Mouse (Mus musculus) liver, embryonic 12.5 days (tissue): ENCODE results near the gene Kcnh4. TPM values are rescaled to one million over a fixed set of nuclear protein-coding genes. Genes with fewer than 3 reads are reported as not detected.

ENCODE experiments used
- ATAC-seq: fragments of 200-750 bp; cut with Nextera tagmentation; 2 replicates; pipeline ENCODE4 v1.8.0; 2017; ENCODE audit warnings: moderate number of reproducible peaks, mild to moderate bottlenecking, moderate library complexity
- H3K27ac ChIP-seq: fragments of 300-500 bp; sonication (generic); 2 replicates; pipeline ENCODE4 v1.5.1; 2016; ENCODE audit warnings: mild to moderate bottlenecking
- H3K27me3 ChIP-seq: fragments of 300-500 bp; sonication (generic); replicated peaks from 2 replicates; pipeline ENCODE4 v1.6.1; 2016; ENCODE audit warnings: mild to moderate bottlenecking, moderate library complexity
- H3K36me3 ChIP-seq: fragments of 300-500 bp; sonication (generic); 2 replicates; pipeline ENCODE4 v1.6.1; 2016; ENCODE audit warnings: mild to moderate bottlenecking, moderate library complexity
- H3K4me1 ChIP-seq: fragments of 300-500 bp; sonication (generic); 2 replicates; pipeline ENCODE4 v1.6.1; 2016
- H3K4me2 ChIP-seq: fragments of 300-500 bp; sonication (generic); 2 replicates; pipeline ENCODE4 v1.6.1; 2016; ENCODE audit warnings: mild to moderate bottlenecking, moderate library complexity
- H3K4me3 ChIP-seq: fragments of 300-500 bp; sonication (generic); 2 replicates; pipeline ENCODE4 v1.5.1; 2016; ENCODE audit warnings: mild to moderate bottlenecking, moderate library complexity
- H3K9ac ChIP-seq: fragments of 300-500 bp; sonication (generic); 2 replicates; pipeline ENCODE4 v1.6.1; 2016; ENCODE audit warnings: mild to moderate bottlenecking, moderate library complexity
- H3K9me3 ChIP-seq: fragments of 300-500 bp; sonication (generic); replicated peaks from 2 replicates; pipeline ENCODE4 v1.6.1; 2016; ENCODE audit warnings: mild to moderate bottlenecking, moderate library complexity
- WGBS: fragments of 180-500 bp; shearing (Covaris S2); methylation state at CpG from one replicate; pipeline ENCODE4 v1.1.7; 2016; ENCODE audit not compliant: insufficient replicate concordance; 5-methylcytosine and 5-hydroxymethylcytosine counted together
- polyA plus RNA-seq: library from polyadenylated mRNA; unstranded; fragments of >200 nt; fragmentation: Nextera tagmentation; extraction: Ambion mirVana; gene quantifications from 2 replicates; pipeline ENCODE4 v1.2.1, GENCODE M21; 2016

The Kcnh4 gene
- polyA plus RNA-seq, 1 experiment from 2014 or later: not detected

- 80% methylated on average over 13 of the region's 13 CpGs for WGBS
These were observed 22.8 kb upstream of the Kcnh4 start for GRCm38 (mm10) chr11:100782568-100782967.

GRCm38 (mm10) chr11:100781763-100782475 lies 22.2 kb upstream of the Kcnh4 start:
- no peak for ATAC-seq
- 80% methylated on average over 15 of the region's 15 CpGs for WGBS
- H3K27ac ChIP-seq: no peak overlapping the region
- no peaks in the 10 kb centered on the region for H3K27me3 ChIP-seq
- no peak overlapping the region for H3K9ac ChIP-seq
- no peak overlapping the region for H3K4me3 ChIP-seq
- no peak overlapping the region for H3K4me2 ChIP-seq
- H3K36me3 ChIP-seq: peaks cover 83% of the 10 kb centered on the region
- H3K4me1 ChIP-seq: no peaks in the 10 kb centered on the region
- H3K9me3 ChIP-seq: no peaks in the 10 kb centered on the region

More at GRCm38 (mm10) chr11:100782568-100782967, 22.8 kb upstream of the Kcnh4 start:
- Histone ChIP-seq H3K27me3 (no peaks in the 10 kb centered on the region), H3K27ac (no peak overlapping the region), H3K9me3 (no peaks in the 10 kb centered on the region), H3K36me3 (peaks cover 88% of the 10 kb centered on the region), H3K4me2 (no peak overlapping the region), H3K9ac (no peak overlapping the region), H3K4me1 (no peaks in the 10 kb centered on the region), H3K4me3 (no peak overlapping the region)
- no peak for ATAC-seq

DNA sequence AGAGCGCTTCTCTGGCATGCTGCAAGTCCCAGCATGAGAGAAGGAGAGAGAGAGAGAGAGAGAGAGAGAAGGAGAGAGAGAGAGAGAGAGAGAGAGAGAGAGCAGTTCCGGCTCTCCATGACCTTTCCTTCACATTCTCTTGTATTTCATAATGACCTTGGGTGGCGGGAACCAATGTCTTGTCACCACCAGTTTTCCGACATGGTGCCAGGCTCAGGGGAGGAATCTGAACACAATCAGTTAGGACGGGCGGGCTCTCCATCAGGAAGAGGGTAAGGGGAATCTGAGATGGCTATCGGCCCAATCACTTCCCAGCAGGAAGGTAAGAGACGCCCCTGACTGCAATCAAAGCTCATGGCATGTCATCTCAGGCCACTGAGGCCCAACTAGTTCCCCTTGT lies 20.5 kb upstream of the Kcnh4 start:
- Histone ChIP-seq H3K27me3 (no peaks in the 10 kb centered on the region), H3K4me3 (no peak overlapping the region), H3K27ac (no peak overlapping the region), H3K9me3 (no peaks in the 10 kb centered on the region), H3K4me2 (no peak overlapping the region), H3K4me1 (no peaks in the 10 kb centered on the region), H3K9ac (no peak overlapping the region), H3K36me3 (peaks cover 66% of the 10 kb centered on the region)
- ATAC-seq: no peak
- WGBS: 77% methylated on average over 8 of the region's 8 CpGs

- Histone ChIP-seq H3K4me1 (no peaks in the 10 kb centered on the region), H3K27ac (no peak overlapping the region), H3K36me3 (peaks cover 46% of the 10 kb centered on the region), H3K9me3 (no peaks in the 10 kb centered on the region), H3K27me3 (no peaks in the 10 kb centered on the region), H3K4me2 (no peak overlapping the region), H3K4me3 (no peak overlapping the region), H3K9ac (no peak overlapping the region)
- no peak for ATAC-seq
- WGBS: 50% methylated on average over 3 of the region's 3 CpGs
These were observed 18.3 kb upstream of the Kcnh4 start for GRCm38 (mm10) chr11:100778069-100778468.

DNA sequence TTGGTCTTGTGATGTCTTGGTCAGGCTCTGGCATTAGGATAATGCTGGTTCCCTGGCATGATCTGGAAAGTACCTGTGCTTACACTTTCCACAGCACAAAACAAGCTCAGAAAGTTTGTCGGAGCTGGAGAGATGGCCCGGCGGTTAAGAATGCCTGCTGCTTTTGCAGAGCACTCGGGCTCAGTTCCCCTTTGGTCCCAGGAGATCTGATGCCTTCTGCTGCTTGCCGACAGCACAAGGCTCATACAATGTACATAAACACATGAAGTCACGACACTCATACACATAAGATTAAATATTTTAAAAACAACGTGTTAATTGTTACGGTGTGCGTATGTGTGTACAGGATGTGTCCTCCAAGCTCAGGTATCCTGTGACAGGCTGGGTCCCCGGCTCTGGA lies 16.2 kb upstream of the Kcnh4 start:
- Histone ChIP-seq H3K36me3 (peaks cover 24% of the 10 kb centered on the region), H3K27ac (no peak overlapping the region), H3K9me3 (no peaks in the 10 kb centered on the region), H3K27me3 (no peaks in the 10 kb centered on the region), H3K9ac (no peak overlapping the region), H3K4me2 (no peak overlapping the region), H3K4me3 (no peak overlapping the region), H3K4me1 (peaks cover 5% of the 10 kb centered on the region; the same call in 1 of the 2 replicates)
- no peak for ATAC-seq
- WGBS: 83% methylated on average over 10 of the region's 10 CpGs

- Histone ChIP-seq H3K27me3 (no peaks in the 10 kb centered on the region), H3K27ac (no peak overlapping the region), H3K36me3 (peaks cover 8% of the 10 kb centered on the region), H3K4me3 (no peak overlapping the region), H3K4me2 (no peak overlapping the region), H3K9me3 (no peaks in the 10 kb centered on the region), H3K4me1 (peaks cover 12% of the 10 kb centered on the region), H3K9ac (no peak overlapping the region)
- ATAC-seq: no peak
- WGBS: 61% methylated on average over 4 of the region's 4 CpGs
These were observed 14.5 kb upstream of the Kcnh4 start for GRCm38 (mm10) chr11:100774261-100774660.

- Histone ChIP-seq H3K9ac (peak within 1 kb of the TSS; percentile 62), H3K9me3 (no peaks in the 10 kb centered on the region), H3K27ac (0 out of 2 replicates have a peak within 1 kb of the TSS, but pooled peaks have one; percentile 36), H3K4me3 (peak within 1 kb of the TSS; percentile 61), H3K4me1 (peaks cover 12% of the 10 kb centered on the region), H3K4me2 (peak within 1 kb of the TSS; percentile 71), H3K27me3 (no peaks in the 10 kb centered on the region), H3K36me3 (no peaks in the 10 kb centered on the region)
- peak; percentile 57 for ATAC-seq
- 7% methylated on average over 17 of the region's 17 CpGs for WGBS
These were observed 11.1 kb upstream of the Kcnh4 start, which contains the start of gene Ghdc for GRCm38 (mm10) chr11:100770646-100771408. Gene Ghdc (minus strand): TSS chr11:100770957.

DNA sequence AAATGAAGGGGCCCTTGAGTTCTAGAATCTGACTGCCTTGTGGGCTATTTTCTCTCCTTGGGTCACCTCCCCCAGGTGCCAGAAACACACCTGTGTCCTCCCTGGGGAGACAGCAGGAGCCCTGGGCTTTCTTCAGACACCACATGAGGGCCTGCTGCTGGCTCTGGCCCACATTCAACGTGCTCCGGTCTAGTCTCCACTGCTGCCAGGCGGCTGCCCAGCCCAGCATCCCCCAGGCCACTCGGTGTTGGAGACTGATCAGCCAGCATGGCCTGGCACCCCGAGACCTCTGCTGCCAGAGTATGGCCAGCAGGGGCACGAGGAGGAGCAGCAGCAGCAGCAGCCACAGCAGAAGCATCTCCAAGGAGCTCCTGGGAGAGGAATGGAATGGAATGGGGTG lies 10.2 kb upstream of the Kcnh4 start:
- no peaks in the 10 kb centered on the region for H3K27me3 ChIP-seq
- H3K4me3 ChIP-seq: peak overlapping the region; percentile 61
- no peaks in the 10 kb centered on the region for H3K36me3 ChIP-seq
- H3K27ac ChIP-seq: no peak overlapping the region
- WGBS: 58% methylated on average over 6 of the region's 6 CpGs
- no peak for ATAC-seq
- peaks cover 12% of the 10 kb centered on the region for H3K4me1 ChIP-seq
- H3K9ac ChIP-seq: no peak overlapping the region
- peak overlapping the region; percentile 71 for H3K4me2 ChIP-seq
- no peaks in the 10 kb centered on the region for H3K9me3 ChIP-seq

GRCm38 (mm10) chr11:100767871-100768270 lies 8.1 kb upstream of the Kcnh4 start:
- H3K9me3 ChIP-seq: no peaks in the 10 kb centered on the region
- no peaks in the 10 kb centered on the region for H3K36me3 ChIP-seq
- no peak overlapping the region for H3K9ac ChIP-seq
- 86% methylated on average over 5 of the region's 5 CpGs for WGBS
- ATAC-seq: no peak
- peaks cover 12% of the 10 kb centered on the region for H3K4me1 ChIP-seq
- H3K27me3 ChIP-seq: peaks cover 9% of the 10 kb centered on the region
- H3K4me2 ChIP-seq: no peak overlapping the region
- no peak overlapping the region for H3K4me3 ChIP-seq
- H3K27ac ChIP-seq: no peak overlapping the region

DNA sequence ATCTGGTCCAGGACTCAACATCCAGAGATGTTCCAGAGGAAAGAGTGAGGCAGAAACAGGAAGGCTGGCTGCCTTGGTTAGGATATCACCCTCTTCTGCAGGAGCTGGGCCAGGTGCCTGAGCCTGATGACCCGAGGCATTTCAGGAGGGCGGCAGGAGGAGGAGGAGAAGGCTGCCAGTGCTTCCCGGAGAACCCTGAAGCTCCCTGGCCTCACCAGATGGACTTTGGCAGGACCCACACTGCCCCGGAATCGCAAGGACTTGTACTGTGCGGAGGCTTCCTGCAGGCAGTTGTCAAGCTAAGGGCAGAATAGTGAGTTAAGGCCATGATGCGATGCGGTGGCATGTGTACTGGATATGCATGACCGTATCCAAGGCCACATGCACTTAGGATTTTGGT lies 7.0 kb upstream of the Kcnh4 start:
- Histone ChIP-seq H3K4me1 (peaks cover 16% of the 10 kb centered on the region), H3K36me3 (no peaks in the 10 kb centered on the region), H3K9ac (no peak overlapping the region), H3K9me3 (no peaks in the 10 kb centered on the region), H3K27me3 (peaks cover 20% of the 10 kb centered on the region), H3K27ac (no peak overlapping the region), H3K4me3 (no peak overlapping the region), H3K4me2 (no peak overlapping the region)
- ATAC-seq: no peak
- 74% methylated on average over 9 of the region's 9 CpGs for WGBS

DNA sequence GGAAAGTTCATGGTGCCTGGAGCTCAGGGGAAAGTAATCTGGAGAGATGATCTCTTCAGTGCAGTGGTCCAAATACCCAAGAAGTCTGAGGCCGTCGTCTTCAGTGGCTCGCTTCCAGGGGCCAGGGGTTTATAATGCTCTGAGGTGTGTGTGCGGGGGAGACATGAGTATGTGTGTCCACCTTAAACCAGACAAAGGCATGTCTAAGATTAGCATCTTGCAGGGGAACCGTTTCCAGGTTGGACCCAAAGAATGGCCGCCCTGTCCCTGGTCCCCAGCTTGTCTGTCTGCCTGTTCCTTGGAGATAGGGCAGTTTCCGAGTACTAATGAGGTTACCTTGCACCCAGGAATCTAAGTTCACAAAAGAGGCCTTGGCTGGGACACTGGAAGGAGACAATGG lies 3.1 kb upstream of the Kcnh4 start, which contains the start of gene Hcrt:
Gene Hcrt, minus strand, starts transcription at position 101 of the 400 bp plus-strand sequence.
- Histone ChIP-seq H3K9ac (peak within 1 kb of the TSS; percentile 63), H3K4me2 (peak within 1 kb of the TSS; percentile 85), H3K4me3 (peak within 1 kb of the TSS; percentile 55), H3K27me3 (peaks cover 55% of the 10 kb centered on the region), H3K9me3 (no peaks in the 10 kb centered on the region), H3K27ac (no peak within 1 kb of the TSS), H3K36me3 (no peaks in the 10 kb centered on the region), H3K4me1 (peaks cover 29% of the 10 kb centered on the region)
- ATAC-seq: no peak
- WGBS: 74% methylated on average over 7 of the region's 7 CpGs

GRCm38 (mm10) chr11:100761547-100762045 lies 1.9 kb upstream of the Kcnh4 start:
- Histone ChIP-seq H3K9me3 (no peaks in the 10 kb centered on the region), H3K36me3 (no peaks in the 10 kb centered on the region), H3K27ac (no peak overlapping the region), H3K27me3 (peaks cover 67% of the 10 kb centered on the region), H3K4me1 (peaks cover 29% of the 10 kb centered on the region), H3K4me3 (peak overlapping the region; percentile 55), H3K4me2 (peak overlapping the region; percentile 85), H3K9ac (peak overlapping the region; percentile 63)
- ATAC-seq: peak; percentile 64
- WGBS: under 1% methylated on average over 27 of the region's 27 CpGs
